13 mouse cellular contexts compared by ENCODE assay signal in genomic region chr10:84591640-84592148, GRCm38 (mm10).
"Had no signal": no experiment of that assay in that cellular context is flagged by ENCODE, and none has a peak within 500 bp of the region (broad histone marks: within the 10 kb centered on the region; RNA-seq: fewer than 3 reads in every experiment).

No protein-coding gene starts in this region.

- H3K27ac ChIP-seq: kidney, embryonic 15.5 days; limb, embryonic 13.5 days; midbrain, embryonic 12.5 days; neural tube, embryonic 15.5 days; stomach, postnatal 0 days had no signal

- H3K27me3 ChIP-seq: kidney, embryonic 15.5 days; limb, embryonic 13.5 days; midbrain, embryonic 12.5 days; neural tube, embryonic 15.5 days had no signal

- H3K4me2 ChIP-seq: kidney, embryonic 15.5 days; limb, embryonic 13.5 days; midbrain, embryonic 12.5 days; neural tube, embryonic 15.5 days had no signal

- H3K4me1 ChIP-seq: limb, embryonic 13.5 days; neural tube, embryonic 15.5 days had no signal

- H3K9ac ChIP-seq: kidney, embryonic 15.5 days; limb, embryonic 13.5 days; midbrain, embryonic 12.5 days; neural tube, embryonic 15.5 days had no signal

- H3K9me3 ChIP-seq: kidney, embryonic 15.5 days; limb, embryonic 13.5 days; midbrain, embryonic 12.5 days; neural tube, embryonic 15.5 days had no signal

- H3K36me3 ChIP-seq: midbrain, embryonic 12.5 days had no signal

- H3K4me3 ChIP-seq: kidney, embryonic 15.5 days; limb, embryonic 13.5 days; midbrain, embryonic 12.5 days; myocyte; neural tube, embryonic 15.5 days had no signal

- DNase-seq: kidney, adult 2 months; kidney, postnatal 14 days; left cerebral cortex, postnatal 4 days; lung, adult 18-20 months; right cerebral cortex, adult 18-20 months; right cerebral cortex, postnatal 25 days; thymus, postnatal 4 days had no signal
